Mouse (Mus musculus): Measurements from ENCODE around the gene Nab1. TPM values are rescaled to one million over a fixed set of nuclear protein-coding genes. Genes with fewer than 3 reads are reported as not detected.

Nab1 gene
- polyA plus RNA-seq (2014; fragmentation: Illumina TruSeq; extraction: RNeasy Lipid Tissue Mini Kit (QIAGEN cat#74804); ENCODE audit: low read depth, low replicate concordance) = 256 TPM

DNA sequence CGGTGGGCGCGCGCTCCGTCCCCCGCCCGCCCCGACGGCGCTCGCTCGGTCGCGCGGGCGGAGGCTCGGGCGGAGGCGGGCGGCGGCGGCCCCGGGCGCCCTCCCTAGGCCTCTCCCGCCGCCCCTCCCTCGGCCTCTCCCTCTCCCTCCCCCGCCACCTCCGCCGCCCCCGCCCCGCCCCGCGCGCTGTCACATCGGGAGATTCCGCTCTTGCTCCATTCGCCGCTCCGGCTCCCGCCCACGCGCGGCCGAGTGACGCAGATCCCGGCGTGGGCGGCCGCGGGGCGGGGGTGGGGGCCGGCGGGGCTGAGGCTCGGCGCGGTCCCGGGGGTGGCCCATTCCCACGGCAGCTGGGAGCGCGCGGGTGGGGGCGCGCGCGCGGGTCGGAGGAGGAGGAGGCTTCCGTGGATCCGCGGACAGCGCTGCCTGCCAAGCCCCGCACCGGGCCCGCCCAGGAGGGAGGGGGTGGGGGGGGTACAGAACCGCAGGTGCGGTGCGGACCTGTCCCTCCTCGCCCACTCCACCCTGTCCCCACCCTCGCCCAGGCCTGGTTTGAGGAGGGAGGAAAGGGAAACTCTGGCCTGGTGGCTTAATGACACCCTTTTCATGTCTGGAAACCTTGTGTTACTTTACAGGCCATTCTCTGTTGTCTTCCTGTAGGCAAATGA, at the start of gene Nab1:
Gene Nab1 (minus strand): TSS at position 366 of the 668 bp plus-strand sequence.

Other genes with a start within 250 kb of the Nab1 start
- gene Nemp2, start 130.0 kb upstream of the Nab1 start, polyA plus RNA-seq (2014; fragmentation: Illumina TruSeq; extraction: RNeasy Lipid Tissue Mini Kit (QIAGEN cat#74804); ENCODE audit: low read depth, low replicate concordance) = 3.0 TPM
- 40.6 TPM for gene Mfsd6, start 226.8 kb upstream of the Nab1 start, polyA plus RNA-seq (2014; fragmentation: Illumina TruSeq; extraction: RNeasy Lipid Tissue Mini Kit (QIAGEN cat#74804); ENCODE audit: low read depth, low replicate concordance)

All from adrenal gland, adult 10 weeks (tissue).